Mouse (Mus musculus) midbrain, embryonic 12.5 days (tissue): ENCODE results near the gene Copz1. TPM values are rescaled to one million over a fixed set of nuclear protein-coding genes. Genes with fewer than 3 reads are reported as not detected.

Experiments used
- ATAC-seq: fragments of 200-750 bp; cut with Nextera tagmentation; 2 replicates; pipeline ENCODE4 v1.8.0; 2017; ENCODE audit warnings: low read depth, moderate TSS enrichment, moderate library complexity; ENCODE audit not compliant: low FRiP score
- H3K27ac ChIP-seq: fragments of 300-500 bp; sonication (generic); replicated peaks from 2 replicates; pipeline ENCODE4 v1.5.1; 2016; ENCODE audit warnings: mild to moderate bottlenecking
- H3K27me3 ChIP-seq: fragments of 300-500 bp; sonication (generic); 2 replicates; pipeline ENCODE4 v1.6.1; 2016; ENCODE audit warnings: mild to moderate bottlenecking
- H3K36me3 ChIP-seq: fragments of 300-500 bp; sonication (generic); 2 replicates; pipeline ENCODE4 v1.6.1; 2016
- H3K4me1 ChIP-seq: fragments of 300-500 bp; sonication (generic); 2 replicates; pipeline ENCODE4 v1.6.1; 2016
- H3K4me2 ChIP-seq: fragments of 300-500 bp; sonication (generic); replicated peaks from 2 replicates; pipeline ENCODE4 v1.6.1; 2016; ENCODE audit warnings: mild to moderate bottlenecking, moderate library complexity
- H3K4me3 ChIP-seq: fragments of 300-500 bp; sonication (generic); 2 replicates; pipeline ENCODE4 v1.5.1; 2016; ENCODE audit warnings: mild to moderate bottlenecking
- H3K9ac ChIP-seq: fragments of 300-500 bp; sonication (generic); replicated peaks from 2 replicates; pipeline ENCODE4 v1.6.1; 2016; ENCODE audit warnings: mild to moderate bottlenecking, moderate library complexity
- H3K9me3 ChIP-seq: fragments of 300-500 bp; sonication (generic); 2 replicates; pipeline ENCODE4 v1.6.1; 2016; ENCODE audit warnings: mild to moderate bottlenecking
- WGBS: fragments of 180-500 bp; shearing (Covaris S2); methylation state at CpG from one replicate; pipeline ENCODE4 v1.1.7; 2016; 5-methylcytosine and 5-hydroxymethylcytosine counted together
- polyA plus RNA-seq: library from polyadenylated mRNA; unstranded; fragments of >200 nt; fragmentation: Nextera tagmentation; extraction: Ambion mirVana; gene quantifications from 2 replicates; pipeline ENCODE4 v1.2.1, GENCODE M21; 2016

Gene Copz1
- polyA plus RNA-seq, 1 experiment from 2014 or later: 235 TPM

- Histone ChIP-seq H3K4me1 (peaks cover 33% of the 10 kb centered on the region), H3K27ac (no peak overlapping the region), H3K9ac (no peak overlapping the region), H3K36me3 (peaks cover 48% of the 10 kb centered on the region), H3K4me3 (no peak overlapping the region), H3K9me3 (no peaks in the 10 kb centered on the region), H3K4me2 (no peak overlapping the region), H3K27me3 (peaks cover 7% of the 10 kb centered on the region; the same call in 1 of the 2 replicates)
- ATAC-seq: no peak
- 89% methylated on average over 8 of the region's 8 CpGs for WGBS
Measured at GRCm38 (mm10) chr15:103317731-103318130, 45.2 kb downstream of the Copz1 start.

- H3K27me3 ChIP-seq: peaks cover 7% of the 10 kb centered on the region; the same call in 1 of the 2 replicates
- H3K27ac ChIP-seq: no peak overlapping the region
- H3K4me1 ChIP-seq: peaks cover 35% of the 10 kb centered on the region
- no peaks in the 10 kb centered on the region for H3K9me3 ChIP-seq
- H3K9ac ChIP-seq: no peak overlapping the region
- H3K4me3 ChIP-seq: no peak overlapping the region
- no peak overlapping the region for H3K4me2 ChIP-seq
- H3K36me3 ChIP-seq: peaks cover 48% of the 10 kb centered on the region
- 71% methylated on average over 3 of the region's 3 CpGs for WGBS
- ATAC-seq: no peak
Measured at GRCm38 (mm10) chr15:103318201-103318816, 45.8 kb downstream of the Copz1 start.

- Histone ChIP-seq H3K9ac (no peak overlapping the region), H3K9me3 (no peaks in the 10 kb centered on the region), H3K4me3 (no peak overlapping the region), H3K4me1 (peaks cover 18% of the 10 kb centered on the region), H3K36me3 (peaks cover 39% of the 10 kb centered on the region), H3K27ac (no peak overlapping the region), H3K27me3 (no peaks in the 10 kb centered on the region), H3K4me2 (no peak overlapping the region)
- 53% methylated on average over 1 of the region's 1 CpGs for WGBS
- no peak for ATAC-seq
Measured at GRCm38 (mm10) chr15:103321076-103321475, 48.6 kb downstream of the Copz1 start.

GRCm38 (mm10) chr15:103322396-103322795 is 49.9 kb downstream of the Copz1 start:
- Histone ChIP-seq H3K4me2 (peak overlapping the region; percentile 86), H3K36me3 (peaks cover 25% of the 10 kb centered on the region), H3K27ac (no peak overlapping the region), H3K4me3 (peak overlapping the region; percentile 78), H3K9ac (peak overlapping the region; percentile 89), H3K9me3 (no peaks in the 10 kb centered on the region), H3K27me3 (no peaks in the 10 kb centered on the region), H3K4me1 (peaks cover 18% of the 10 kb centered on the region)
- ATAC-seq: peak; percentile 4; the same call in 1 of the 2 replicates
- WGBS: 55% methylated on average over 4 of the region's 4 CpGs

GRCm38 (mm10) chr15:103323070-103323454 is 50.5 kb downstream of the Copz1 start:
- no peaks in the 10 kb centered on the region for H3K9me3 ChIP-seq
- peak overlapping the region; percentile 86 for H3K4me2 ChIP-seq
- WGBS: under 1% methylated on average over 12 of the region's 26 CpGs
- peaks cover 19% of the 10 kb centered on the region for H3K36me3 ChIP-seq
- H3K27me3 ChIP-seq: no peaks in the 10 kb centered on the region
- peak; percentile 85 for ATAC-seq
- H3K9ac ChIP-seq: peak overlapping the region; percentile 89
- H3K4me3 ChIP-seq: peak overlapping the region; percentile 78
- H3K4me1 ChIP-seq: peaks cover 18% of the 10 kb centered on the region
- peak overlapping the region; percentile 65 for H3K27ac ChIP-seq

GRCm38 (mm10) chr15:103323455-103324247 is 51.1 kb downstream of the Copz1 start:
- Histone ChIP-seq H3K4me3 (peak overlapping the region; percentile 78), H3K4me1 (peaks cover 18% of the 10 kb centered on the region), H3K4me2 (peak overlapping the region; percentile 86), H3K9me3 (no peaks in the 10 kb centered on the region), H3K27me3 (no peaks in the 10 kb centered on the region), H3K36me3 (peaks cover 13% of the 10 kb centered on the region), H3K27ac (peak overlapping the region; percentile 65), H3K9ac (peak overlapping the region; percentile 89)
- WGBS: 1% methylated on average over 40 of the region's 40 CpGs
- peak; percentile 98 for ATAC-seq

- 48% methylated on average over 5 of the region's 5 CpGs for WGBS
- peaks cover 15% of the 10 kb centered on the region; the same call in 1 of the 2 replicates for H3K27me3 ChIP-seq
- ATAC-seq: no peak
- H3K4me1 ChIP-seq: peaks cover 37% of the 10 kb centered on the region
- H3K4me2 ChIP-seq: 0 out of 2 replicates have a peak overlapping the region, but pooled peaks have one; percentile 1
- no peak overlapping the region for H3K4me3 ChIP-seq
- 0 out of 2 replicates have a peak overlapping the region, but pooled peaks have one; percentile 2 for H3K9ac ChIP-seq
- no peaks in the 10 kb centered on the region for H3K9me3 ChIP-seq
- no peaks in the 10 kb centered on the region for H3K36me3 ChIP-seq
- 0 out of 2 replicates have a peak overlapping the region, but pooled peaks have one; percentile 30 for H3K27ac ChIP-seq
Measured at GRCm38 (mm10) chr15:103333081-103333615, 60.6 kb downstream of the Copz1 start.

GRCm38 (mm10) chr15:103333738-103334137 is 61.2 kb downstream of the Copz1 start:
- no peak overlapping the region for H3K4me3 ChIP-seq
- H3K9me3 ChIP-seq: no peaks in the 10 kb centered on the region
- H3K27ac ChIP-seq: peak overlapping the region; percentile 11
- peaks cover 38% of the 10 kb centered on the region for H3K4me1 ChIP-seq
- H3K27me3 ChIP-seq: peaks cover 20% of the 10 kb centered on the region
- peak overlapping the region; percentile 29 for H3K4me2 ChIP-seq
- H3K9ac ChIP-seq: 0 out of 2 replicates have a peak overlapping the region, but pooled peaks have one; percentile 2
- ATAC-seq: no peak
- no peaks in the 10 kb centered on the region for H3K36me3 ChIP-seq
- 39% methylated on average over 5 of the region's 5 CpGs for WGBS

GRCm38 (mm10) chr15:103334194-103334593 is 61.7 kb downstream of the Copz1 start:
- H3K27me3 ChIP-seq: peaks cover 24% of the 10 kb centered on the region
- WGBS: 13% methylated on average over 2 of the region's 2 CpGs
- H3K27ac ChIP-seq: peak overlapping the region; percentile 11
- H3K36me3 ChIP-seq: no peaks in the 10 kb centered on the region
- no peaks in the 10 kb centered on the region for H3K9me3 ChIP-seq
- peak overlapping the region; percentile 29 for H3K4me2 ChIP-seq
- H3K4me1 ChIP-seq: peaks cover 42% of the 10 kb centered on the region
- ATAC-seq: peak; percentile 60
- H3K9ac ChIP-seq: 0 out of 2 replicates have a peak overlapping the region, but pooled peaks have one; percentile 2
- H3K4me3 ChIP-seq: no peak overlapping the region

GRCm38 (mm10) chr15:103335040-103335439 is 62.5 kb downstream of the Copz1 start:
- H3K27me3 ChIP-seq: peaks cover 32% of the 10 kb centered on the region
- no peak overlapping the region for H3K4me3 ChIP-seq
- no peaks in the 10 kb centered on the region for H3K36me3 ChIP-seq
- H3K9ac ChIP-seq: no peak overlapping the region
- ATAC-seq: no peak
- WGBS: 55% methylated on average over 3 of the region's 3 CpGs
- H3K4me1 ChIP-seq: peaks cover 49% of the 10 kb centered on the region
- H3K27ac ChIP-seq: peak overlapping the region; percentile 11; the same call in 1 of the 2 replicates
- no peak overlapping the region for H3K4me2 ChIP-seq
- no peaks in the 10 kb centered on the region for H3K9me3 ChIP-seq

GRCm38 (mm10) chr15:103335488-103336235 is 63.1 kb downstream of the Copz1 start:
- Histone ChIP-seq H3K27me3 (peaks cover 37% of the 10 kb centered on the region), H3K9me3 (no peaks in the 10 kb centered on the region), H3K9ac (no peak overlapping the region), H3K4me2 (no peak overlapping the region), H3K4me1 (peaks cover 55% of the 10 kb centered on the region), H3K36me3 (no peaks in the 10 kb centered on the region), H3K4me3 (no peak overlapping the region), H3K27ac (peak overlapping the region; percentile 47; the same call in 1 of the 2 replicates)
- no peak for ATAC-seq
- 16% methylated on average over 7 of the region's 7 CpGs for WGBS
